Mouse (Mus musculus) heart, adult 2 months (tissue): ENCODE data around the gene Adgrb3. TPM values are rescaled to one million over a fixed set of nuclear protein-coding genes. Genes with fewer than 3 reads are reported as not detected.

Source experiments
- DNase-seq, 2 experiments: peaks; one replicate each; pipeline ENCODE4 v3.0.0; 2021
- H3K27ac ChIP-seq: fragments of 200-600 bp; 2 replicates; pipeline ENCODE4 v1.8.1; 2022
- H3K27me3 ChIP-seq: fragments of 200-500 bp; 2 replicates; pipeline ENCODE4 v1.6.1; 2012; ENCODE audit warnings: mild to moderate bottlenecking, low read length, inconsistent platforms, mixed read lengths; ENCODE audit not compliant: control insufficient read depth, insufficient read depth
- H3K36me3 ChIP-seq: fragments of 200-500 bp; 2 replicates; pipeline ENCODE4 v1.6.1; 2012; ENCODE audit warnings: low read length, inconsistent platforms; ENCODE audit not compliant: control insufficient read depth, insufficient read depth
- H3K4me1 ChIP-seq: fragments of 200-500 bp; 2 replicates; pipeline ENCODE4 v1.6.1; 2011; ENCODE audit warnings: low read length; ENCODE audit not compliant: control insufficient read depth, insufficient read depth
- H3K4me3 ChIP-seq: fragments of 200-600 bp; 2 replicates; pipeline ENCODE4 v1.8.1; 2022
- H3K79me2 ChIP-seq: fragments of 200-500 bp; replicated peaks from 2 replicates; pipeline ENCODE4 v1.6.1; 2012; ENCODE audit warnings: mild to moderate bottlenecking, inconsistent platforms, low read length, moderate library complexity, mixed read lengths; ENCODE audit not compliant: control insufficient read depth, insufficient read depth
- H3K9ac ChIP-seq: fragments of 200-500 bp; 2 replicates; pipeline ENCODE4 v1.6.1; 2012; ENCODE audit warnings: low read depth, mild to moderate bottlenecking, control low read depth, inconsistent platforms, low read length, mixed read lengths
- CTCF ChIP-seq: fragments of 200-600 bp; IDR thresholded peaks from 2 replicates; pipeline ENCODE4 v1.8.1; 2022; ENCODE audit warnings: antibody characterized with exemption, mild to moderate bottlenecking, moderate library complexity
- EP300 ChIP-seq: fragments of 200-500 bp; IDR thresholded peaks from 2 replicates; pipeline ENCODE4 v1.6.1; 2011; ENCODE audit warnings: low read depth, low read length, control low read depth; ENCODE audit not compliant: insufficient read depth
- POLR2A ChIP-seq: fragments of 200-500 bp; IDR thresholded peaks from 2 replicates; pipeline ENCODE4 v1.6.1; 2011; ENCODE audit warnings: mild to moderate bottlenecking, low read depth, low read length, control low read depth; ENCODE audit not compliant: insufficient read depth
- WGBS: fragments of 180-500 bp; shearing (Covaris S2); methylation state at CpG from one replicate; pipeline ENCODE4 v1.1.7; 2018; 5-methylcytosine and 5-hydroxymethylcytosine counted together
- intact Hi-C: fragments of 180-260 bp; cut with DNase I; formaldehyde crosslinking; loops from one replicate; pipeline ENCODE4 v1.15.1; 2025
- polyA plus RNA-seq: library from polyadenylated mRNA; depleted of rRNA; stranded (reverse); fragments of >200 nt; gene quantifications from 2 replicates; pipeline ENCODE4 v1.2.3, GENCODE M21; 2012
- total RNA-seq, 2 experiments: library from RNA; stranded (reverse); gene quantifications; 2 replicates each; pipeline ENCODE4 v1.2.3; 2021

The Adgrb3 gene
- total and polyA plus RNA-seq, 3 experiments: not detected

DNA sequence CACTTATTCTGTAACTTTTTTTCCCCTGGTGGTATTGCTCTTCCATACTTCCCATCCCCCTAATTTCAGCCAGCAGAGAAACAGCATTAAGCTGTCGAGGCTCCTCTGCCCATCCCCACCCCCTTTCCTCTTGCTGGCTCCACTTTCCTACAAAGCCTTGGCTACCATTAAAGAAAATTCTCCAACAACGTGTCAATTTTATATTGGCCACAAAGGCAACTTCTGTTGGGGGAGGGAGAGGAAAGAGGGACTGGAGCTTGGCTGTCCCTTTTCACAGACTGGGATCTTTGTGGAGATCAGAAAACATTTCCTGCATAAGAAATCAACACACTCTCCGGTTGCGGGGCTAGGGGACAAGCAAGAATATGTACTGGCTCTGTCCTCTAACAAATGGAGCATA is 4.9 kb downstream of the Adgrb3 start:
- TF ChIP-seq POLR2A (no peak), EP300 (no peak), CTCF (no peak)
- no peaks in the 10 kb centered on the region for H3K4me1 ChIP-seq
- WGBS: 21% methylated on average over 4 of the region's 4 CpGs
- no peak overlapping the region for H3K9ac ChIP-seq
- no peaks in the 10 kb centered on the region for H3K79me2 ChIP-seq
- H3K27me3 ChIP-seq: no peaks in the 10 kb centered on the region
- intact Hi-C loops: no loop called here
- no peak for DNase-seq
- no peaks in the 10 kb centered on the region for H3K36me3 ChIP-seq
- H3K27ac ChIP-seq: no peak overlapping the region
- H3K4me3 ChIP-seq: no peak overlapping the region

DNA sequence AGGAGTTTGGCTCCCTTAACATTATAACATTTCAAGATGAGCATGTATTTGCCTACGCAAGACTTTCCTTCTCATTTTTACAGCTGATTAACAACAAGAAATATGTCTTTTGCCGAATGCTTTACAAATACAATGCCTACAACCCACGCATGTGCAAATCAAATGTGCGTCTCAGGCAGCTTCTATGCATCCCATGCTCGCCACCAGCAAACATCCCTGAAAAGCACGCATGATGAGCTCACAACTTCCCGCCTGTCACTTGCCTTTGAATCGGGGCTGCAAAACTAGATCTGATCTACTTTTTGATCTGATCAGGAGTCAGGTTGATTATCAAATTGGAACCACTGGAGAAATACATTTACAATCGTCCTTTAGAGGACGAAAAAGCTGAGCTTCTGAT is 5.5 kb downstream of the Adgrb3 start:
- Histone ChIP-seq H3K9ac (no peak overlapping the region), H3K4me3 (no peak overlapping the region), H3K36me3 (no peaks in the 10 kb centered on the region), H3K79me2 (no peaks in the 10 kb centered on the region), H3K27ac (no peak overlapping the region), H3K27me3 (no peaks in the 10 kb centered on the region), H3K4me1 (no peaks in the 10 kb centered on the region)
- TF ChIP-seq POLR2A: no peak
- no peak for TF ChIP-seq EP300
- no peak for TF ChIP-seq CTCF
- WGBS: 69% methylated on average over 10 of the region's 10 CpGs
- intact Hi-C loops: no loop called here
- DNase-seq: no peak

DNA sequence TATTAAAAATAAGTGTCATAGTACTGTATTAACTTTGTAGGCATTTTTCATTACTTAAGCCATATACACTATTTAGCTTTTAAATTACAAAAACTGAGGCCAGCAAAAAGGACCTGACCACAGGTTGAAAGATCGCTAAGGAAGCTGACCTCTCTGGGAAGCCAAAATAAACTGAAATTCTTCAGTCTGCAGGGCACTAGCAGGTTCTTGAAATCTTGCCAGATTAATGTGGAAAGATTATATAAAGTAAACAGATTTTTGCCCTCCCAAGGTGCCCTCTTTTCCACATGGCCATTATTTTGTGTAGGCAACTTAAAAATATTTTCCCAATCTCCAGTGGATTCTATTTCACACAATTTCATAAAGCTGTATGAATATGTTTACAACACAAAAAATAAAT is 14.0 kb downstream of the Adgrb3 start:
- no peaks in the 10 kb centered on the region for H3K4me1 ChIP-seq
- DNase-seq: no peak
- H3K36me3 ChIP-seq: no peaks in the 10 kb centered on the region
- 71% methylated on average over 1 of the region's 1 CpGs for WGBS
- H3K4me3 ChIP-seq: no peak overlapping the region
- H3K79me2 ChIP-seq: no peaks in the 10 kb centered on the region
- no peaks in the 10 kb centered on the region for H3K27me3 ChIP-seq
- H3K27ac ChIP-seq: no peak overlapping the region
- no peak overlapping the region for H3K9ac ChIP-seq
- no peak for TF ChIP-seq POLR2A
- TF ChIP-seq EP300: no peak
- TF ChIP-seq CTCF: no peak
- intact Hi-C loops: no loop called here

DNA sequence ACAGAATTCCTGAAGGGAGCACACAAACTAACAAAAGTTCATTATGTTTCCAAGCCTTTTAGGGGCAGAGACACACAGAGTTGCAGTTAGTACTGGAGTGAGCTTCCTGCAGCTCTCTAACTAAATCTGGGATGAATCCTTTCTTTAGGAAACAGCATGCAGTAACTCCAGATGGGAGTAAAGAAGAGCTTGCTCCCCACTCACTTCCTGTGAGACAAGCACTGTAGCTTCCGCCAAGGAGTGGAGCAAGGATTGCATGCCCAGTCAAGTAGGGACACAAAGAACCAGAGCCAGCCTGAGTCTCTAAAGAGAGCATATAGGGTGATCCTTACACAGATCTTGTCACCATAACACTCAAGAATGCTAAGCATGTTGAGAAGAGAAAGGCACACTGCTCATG is 50.7 kb downstream of the Adgrb3 start:
- Histone ChIP-seq H3K27ac (no peak overlapping the region), H3K4me1 (no peaks in the 10 kb centered on the region), H3K27me3 (no peaks in the 10 kb centered on the region), H3K79me2 (no peaks in the 10 kb centered on the region), H3K36me3 (no peaks in the 10 kb centered on the region), H3K4me3 (no peak overlapping the region), H3K9ac (no peak overlapping the region)
- DNase-seq: no peak
- TF ChIP-seq EP300: no peak
- no peak for TF ChIP-seq CTCF
- TF ChIP-seq POLR2A: no peak
- intact Hi-C loops: no loop called here
- WGBS: 58% methylated on average over 1 of the region's 1 CpGs

DNA sequence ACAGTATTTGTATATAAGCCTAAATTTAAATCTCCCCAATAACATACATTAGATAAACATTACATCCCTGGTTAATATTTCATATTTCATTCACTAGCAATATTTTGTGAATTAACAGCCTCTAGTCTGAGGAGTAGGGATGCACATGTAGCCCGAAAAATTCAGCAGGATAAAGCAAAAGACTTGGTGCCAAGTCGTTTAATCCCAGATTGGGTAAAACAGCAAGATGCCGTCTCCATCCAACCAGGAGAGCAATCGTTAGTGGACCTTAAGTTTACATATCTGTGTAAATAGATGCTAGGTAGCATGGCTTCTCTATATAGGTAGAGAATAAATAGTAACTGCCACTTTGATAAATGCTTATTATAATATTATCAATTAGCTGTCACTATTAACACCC is 52.0 kb downstream of the Adgrb3 start:
- no peaks in the 10 kb centered on the region for H3K27me3 ChIP-seq
- H3K4me1 ChIP-seq: no peaks in the 10 kb centered on the region
- 65% methylated on average over 4 of the region's 4 CpGs for WGBS
- no peak overlapping the region for H3K27ac ChIP-seq
- no peak overlapping the region for H3K4me3 ChIP-seq
- DNase-seq: no peak
- no peak overlapping the region for H3K9ac ChIP-seq
- TF ChIP-seq CTCF: no peak
- TF ChIP-seq EP300: no peak
- no peak for TF ChIP-seq POLR2A
- intact Hi-C loops: no loop called here
- H3K79me2 ChIP-seq: no peaks in the 10 kb centered on the region
- H3K36me3 ChIP-seq: no peaks in the 10 kb centered on the region

DNA sequence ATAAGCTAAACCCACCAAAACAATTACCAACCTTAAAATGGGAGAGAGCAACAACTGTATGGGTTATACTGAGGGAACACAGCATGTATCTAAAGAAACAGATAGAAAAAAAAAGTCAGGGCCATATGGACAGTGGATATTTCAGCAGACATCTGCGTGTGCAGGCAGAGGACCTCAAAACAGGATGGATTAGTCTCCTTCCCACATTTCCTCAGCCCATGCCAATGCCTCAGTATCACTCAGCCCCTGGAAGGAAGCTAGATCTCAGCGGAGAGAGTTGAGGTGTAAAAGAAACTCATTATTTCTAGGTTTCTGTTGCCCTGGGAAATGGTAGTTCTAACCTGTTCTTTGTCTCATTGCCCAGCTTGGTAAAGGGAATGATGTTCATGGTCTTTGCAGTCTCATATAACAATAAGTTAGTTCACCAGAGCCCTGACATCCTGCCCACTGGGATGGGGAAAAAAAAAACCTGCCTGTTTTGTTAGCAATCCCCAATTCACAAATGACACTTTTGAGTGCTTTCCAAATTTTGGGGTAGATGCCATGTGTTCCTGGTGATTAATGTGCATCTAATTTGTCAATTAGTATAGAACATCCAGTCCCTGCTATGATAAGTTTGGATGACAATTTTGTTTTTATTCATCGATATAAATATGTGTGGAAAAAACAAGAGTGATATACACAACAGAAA is 53.9 kb downstream of the Adgrb3 start:
- intact Hi-C loops: no loop called here
- Histone ChIP-seq H3K9ac (no peak overlapping the region), H3K36me3 (no peaks in the 10 kb centered on the region), H3K4me1 (no peaks in the 10 kb centered on the region), H3K79me2 (no peaks in the 10 kb centered on the region), H3K4me3 (no peak overlapping the region), H3K27me3 (no peaks in the 10 kb centered on the region), H3K27ac (no peak overlapping the region)
- no peak for TF ChIP-seq POLR2A
- no peak for DNase-seq
- 60% methylated on average over 3 of the region's 3 CpGs for WGBS
